Mouse (Mus musculus) midbrain, embryonic 16.5 days (tissue): ENCODE measurements around the gene Tcf7l2. TPM values are rescaled to one million over a fixed set of nuclear protein-coding genes. Genes with fewer than 3 reads are reported as not detected.
A peak's percentile ranks its signal among the peaks of the same experiment; 100 is the strongest.

Experiments
- ATAC-seq: fragments of 200-750 bp; cut with Nextera tagmentation; 2 replicates; pipeline ENCODE4 v1.8.0; 2017; ENCODE audit warnings: moderate TSS enrichment
- H3K27ac ChIP-seq: fragments of 300-500 bp; sonication (generic); 2 replicates; pipeline ENCODE4 v1.5.1; 2014; ENCODE audit warnings: mild to moderate bottlenecking, low read length, mixed read lengths
- H3K27me3 ChIP-seq: fragments of 300-500 bp; sonication (generic); 2 replicates; pipeline ENCODE4 v1.6.1; 2014; ENCODE audit warnings: low read depth, low read length, mixed read lengths; ENCODE audit not compliant: control insufficient read depth, insufficient read depth
- H3K36me3 ChIP-seq: fragments of 300-500 bp; sonication (generic); 2 replicates; pipeline ENCODE4 v1.6.1; 2014; ENCODE audit warnings: mild to moderate bottlenecking, low read length, moderate library complexity, mixed read lengths; ENCODE audit not compliant: control insufficient read depth, insufficient read depth
- H3K4me1 ChIP-seq: fragments of 300-500 bp; sonication (generic); 2 replicates; pipeline ENCODE4 v1.6.1; 2014; ENCODE audit warnings: mild to moderate bottlenecking, low read length, mixed read lengths; ENCODE audit not compliant: control insufficient read depth, insufficient read depth
- H3K4me2 ChIP-seq: fragments of 300-500 bp; sonication (generic); 2 replicates; pipeline ENCODE4 v1.6.1; 2014; ENCODE audit warnings: mild to moderate bottlenecking, low read length, mixed read lengths
- H3K4me3 ChIP-seq: fragments of 300-500 bp; sonication (generic); 2 replicates; pipeline ENCODE4 v1.5.1; 2014; ENCODE audit warnings: low read depth, mild to moderate bottlenecking, low read length, moderate library complexity, mixed read lengths
- H3K9ac ChIP-seq: fragments of 300-500 bp; sonication (generic); 2 replicates; pipeline ENCODE4 v1.6.1; 2014; ENCODE audit warnings: low read depth, low read length, mixed read lengths
- H3K9me3 ChIP-seq: fragments of 300-500 bp; sonication (generic); replicated peaks from 2 replicates; pipeline ENCODE4 v1.6.1; 2014; ENCODE audit warnings: mild to moderate bottlenecking, low read length, mixed read lengths; ENCODE audit not compliant: control insufficient read depth, poor library complexity, severe bottlenecking
- WGBS: fragments of 180-500 bp; shearing (Covaris S2); extraction: QIAGEN DNeasy Blood & Tissue Kit; methylation state at CpG from one replicate; pipeline ENCODE4 v1.1.7; 2014; 5-methylcytosine and 5-hydroxymethylcytosine counted together
- polyA plus RNA-seq: library from polyadenylated mRNA; unstranded; fragments of >200 nt; fragmentation: Nextera tagmentation; extraction: Ambion mirVana; gene quantifications from 2 replicates; pipeline ENCODE4 v1.2.1, GENCODE M21; 2015

Tcf7l2 gene
- polyA plus RNA-seq, 1 experiment from 2014 or later, result 824 TPM

DNA sequence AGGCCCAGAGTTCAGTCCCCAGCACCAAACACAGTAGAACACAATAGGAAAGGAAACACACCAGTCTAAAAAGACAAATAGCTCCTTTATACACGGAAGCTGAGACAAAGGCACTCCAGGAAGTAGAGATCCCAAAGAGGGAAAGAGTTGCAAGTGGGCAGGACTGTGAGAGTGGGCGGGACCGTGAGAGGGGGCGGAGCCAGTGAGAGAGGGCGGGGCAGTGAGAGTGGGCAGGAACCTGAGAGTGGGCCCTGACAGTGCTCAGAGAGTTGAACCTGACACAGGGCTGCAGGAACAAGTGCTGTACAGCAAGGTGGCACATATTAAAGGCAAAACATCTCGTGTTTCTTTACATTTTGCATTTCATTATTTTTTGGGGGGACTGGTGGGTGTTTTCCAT is 22.5 kb upstream of the Tcf7l2 start:
- H3K27ac ChIP-seq, result no peak overlapping the region
- H3K4me3 ChIP-seq, result no peak overlapping the region
- no peaks in the 10 kb centered on the region for H3K36me3 ChIP-seq
- no peaks in the 10 kb centered on the region for H3K9me3 ChIP-seq
- ATAC-seq, result no peak
- H3K9ac ChIP-seq, result no peak overlapping the region
- no peak overlapping the region for H3K4me2 ChIP-seq
- H3K4me1 ChIP-seq, result no peaks in the 10 kb centered on the region
- WGBS, result 71% methylated on average over 6 of the region's 6 CpGs
- no peaks in the 10 kb centered on the region for H3K27me3 ChIP-seq

DNA sequence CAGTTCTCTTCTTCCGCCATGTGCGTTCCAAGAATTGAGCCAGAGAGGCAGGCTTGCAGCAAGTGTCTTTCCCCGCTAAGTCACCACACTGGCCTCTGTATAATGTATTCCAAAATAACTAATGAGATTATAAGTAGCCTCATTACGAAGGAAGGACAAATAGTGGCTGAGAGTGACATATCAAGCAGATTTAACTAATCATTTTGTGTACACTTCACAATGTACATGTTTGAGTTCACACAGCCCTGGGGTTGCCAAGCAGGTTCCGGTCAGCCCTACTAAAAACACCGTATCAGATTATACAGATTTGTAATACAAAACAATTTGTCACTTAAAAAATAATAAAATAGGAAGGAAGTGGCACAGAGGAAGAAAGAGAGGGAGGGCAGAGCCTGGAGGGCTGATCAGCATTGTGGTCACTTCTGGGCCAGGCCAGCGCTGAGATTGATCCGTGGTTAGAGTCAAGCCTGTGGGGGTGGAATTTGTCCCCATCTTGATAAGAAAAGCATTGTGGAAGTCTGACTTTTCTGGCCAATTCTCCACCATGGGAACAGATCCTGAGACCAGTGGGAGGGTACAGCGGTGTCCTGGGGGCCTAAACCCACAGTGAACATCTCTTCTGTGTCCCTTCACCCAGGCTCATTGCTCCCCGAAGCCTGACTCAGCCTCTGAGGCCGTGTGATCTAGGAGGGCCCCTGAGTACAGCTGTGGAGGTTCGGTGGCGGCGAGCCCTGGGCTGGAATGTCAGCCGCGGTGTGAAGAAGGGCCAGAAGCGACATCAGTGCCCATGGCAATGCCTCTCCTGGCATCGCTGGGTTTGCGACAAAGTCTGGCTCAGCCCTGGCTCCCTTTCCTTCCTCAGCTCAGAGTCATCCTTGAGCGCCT is 21.9 kb upstream of the Tcf7l2 start:
- no peak for ATAC-seq
- Histone ChIP-seq H3K4me1 (no peaks in the 10 kb centered on the region), H3K27me3 (no peaks in the 10 kb centered on the region), H3K27ac (no peak overlapping the region), H3K4me3 (no peak overlapping the region), H3K36me3 (no peaks in the 10 kb centered on the region), H3K4me2 (no peak overlapping the region), H3K9ac (no peak overlapping the region), H3K9me3 (no peaks in the 10 kb centered on the region)
- WGBS, result 79% methylated on average over 20 of the region's 20 CpGs

DNA sequence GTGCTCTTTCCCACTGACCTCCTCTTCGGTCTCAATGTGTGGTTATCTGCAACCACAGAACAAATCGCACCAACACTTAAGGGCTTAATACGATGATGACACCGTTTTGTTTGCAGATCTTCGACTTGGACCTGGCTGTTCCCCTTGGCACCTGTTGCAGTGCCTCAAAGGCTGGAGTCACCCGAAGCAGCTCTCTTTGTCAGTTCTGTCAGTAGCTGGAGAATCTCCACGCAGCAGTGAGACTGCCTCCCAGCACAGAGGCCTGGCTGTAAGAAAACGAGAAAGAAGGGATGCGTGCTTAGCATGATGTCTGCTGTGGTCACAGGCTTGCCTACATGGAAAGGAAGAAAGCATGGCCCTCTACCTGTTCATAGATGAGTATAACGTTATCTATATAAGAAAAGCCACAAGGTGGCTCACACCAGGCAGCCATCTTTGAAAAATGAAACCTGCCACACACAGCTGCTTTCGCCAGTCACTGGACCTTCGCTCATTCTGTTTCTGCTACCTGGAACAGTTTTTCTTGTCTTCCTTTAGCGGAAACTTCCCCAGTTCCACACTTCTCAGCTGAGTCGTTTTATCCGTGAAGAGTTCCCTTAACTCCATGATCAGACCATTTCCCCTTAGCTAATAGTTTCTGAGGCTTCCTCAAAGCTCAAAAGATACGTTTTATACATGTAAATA is 21.1 kb upstream of the Tcf7l2 start:
- WGBS, result 83% methylated on average over 16 of the region's 16 CpGs
- no peak overlapping the region for H3K4me2 ChIP-seq
- H3K4me1 ChIP-seq, result no peaks in the 10 kb centered on the region
- no peaks in the 10 kb centered on the region for H3K36me3 ChIP-seq
- H3K9ac ChIP-seq, result no peak overlapping the region
- H3K9me3 ChIP-seq, result no peaks in the 10 kb centered on the region
- no peak overlapping the region for H3K27ac ChIP-seq
- no peaks in the 10 kb centered on the region for H3K27me3 ChIP-seq
- H3K4me3 ChIP-seq, result no peak overlapping the region
- no peak for ATAC-seq

DNA sequence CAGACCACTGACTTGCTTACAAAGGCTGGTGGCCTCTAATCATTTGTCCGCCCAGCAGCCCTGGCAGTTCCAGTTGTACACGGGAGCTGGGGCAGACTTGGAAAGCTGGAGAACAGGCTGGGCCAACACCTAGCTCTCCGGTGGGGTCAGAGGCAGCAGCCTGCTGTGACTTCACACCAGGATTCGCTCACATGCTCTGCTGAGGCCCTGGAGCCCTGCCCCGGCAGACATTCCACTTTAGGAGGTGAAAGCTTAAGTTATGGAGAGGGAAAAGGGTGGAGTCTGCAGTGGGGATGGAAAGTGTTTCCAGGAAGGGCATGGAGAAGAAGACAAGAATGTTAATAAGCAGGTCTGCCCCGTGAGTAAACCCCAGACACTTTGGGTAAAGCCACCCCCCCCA is 19.2 kb upstream of the Tcf7l2 start:
- Histone ChIP-seq H3K27me3 (no peaks in the 10 kb centered on the region), H3K36me3 (no peaks in the 10 kb centered on the region), H3K9ac (no peak overlapping the region), H3K27ac (no peak overlapping the region), H3K4me1 (no peaks in the 10 kb centered on the region), H3K4me3 (no peak overlapping the region), H3K9me3 (no peaks in the 10 kb centered on the region), H3K4me2 (no peak overlapping the region)
- 38% methylated on average over 6 of the region's 6 CpGs for WGBS
- ATAC-seq, result no peak

DNA sequence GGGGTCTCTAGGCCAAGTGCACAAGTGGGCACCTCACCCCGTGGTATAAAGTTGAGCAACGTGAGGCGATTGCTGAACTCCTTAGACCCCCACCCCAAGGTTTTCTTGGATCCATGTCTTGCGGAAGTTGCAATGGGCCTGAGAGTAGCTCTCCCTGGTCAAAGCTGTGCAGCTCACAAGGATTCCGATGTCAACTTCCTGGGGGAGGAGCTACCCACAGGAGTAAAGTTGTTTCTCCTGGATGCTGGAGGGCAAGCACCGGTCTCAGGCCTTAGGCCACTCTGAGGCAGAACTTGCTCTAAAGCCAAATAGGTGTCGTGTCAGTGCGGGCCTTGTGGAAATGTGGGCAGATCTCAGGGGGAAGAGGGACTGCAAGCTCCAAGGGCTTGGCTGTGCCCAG is 12.2 kb upstream of the Tcf7l2 start:
- WGBS, result 90% methylated on average over 8 of the region's 8 CpGs
- no peak overlapping the region for H3K9ac ChIP-seq
- H3K4me1 ChIP-seq, result no peaks in the 10 kb centered on the region
- ATAC-seq, result no peak
- no peaks in the 10 kb centered on the region for H3K36me3 ChIP-seq
- no peak overlapping the region for H3K4me2 ChIP-seq
- no peaks in the 10 kb centered on the region for H3K27me3 ChIP-seq
- H3K27ac ChIP-seq, result no peak overlapping the region
- no peaks in the 10 kb centered on the region for H3K9me3 ChIP-seq
- H3K4me3 ChIP-seq, result no peak overlapping the region

DNA sequence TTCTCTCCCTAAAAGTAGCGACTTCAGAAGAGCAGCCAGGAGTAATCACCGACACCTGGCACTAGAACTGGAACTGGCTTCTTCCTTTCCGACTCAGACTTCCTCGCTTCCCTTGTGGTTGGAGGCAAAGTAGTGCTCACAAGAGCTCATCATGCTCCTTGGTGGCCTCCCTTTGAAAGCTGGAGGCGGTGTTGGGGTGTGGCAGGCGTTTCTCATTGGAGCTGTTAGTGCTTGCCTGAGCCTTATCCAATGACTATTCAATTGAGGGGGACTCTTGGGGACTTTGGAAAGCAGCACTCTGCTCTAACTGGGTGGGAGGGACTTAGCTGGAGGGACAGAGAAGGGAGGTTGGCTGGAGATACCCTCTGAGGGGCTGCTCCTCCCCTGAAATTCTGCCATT is 9.1 kb upstream of the Tcf7l2 start:
- no peaks in the 10 kb centered on the region for H3K27me3 ChIP-seq
- H3K4me3 ChIP-seq, result no peak overlapping the region

DNA sequence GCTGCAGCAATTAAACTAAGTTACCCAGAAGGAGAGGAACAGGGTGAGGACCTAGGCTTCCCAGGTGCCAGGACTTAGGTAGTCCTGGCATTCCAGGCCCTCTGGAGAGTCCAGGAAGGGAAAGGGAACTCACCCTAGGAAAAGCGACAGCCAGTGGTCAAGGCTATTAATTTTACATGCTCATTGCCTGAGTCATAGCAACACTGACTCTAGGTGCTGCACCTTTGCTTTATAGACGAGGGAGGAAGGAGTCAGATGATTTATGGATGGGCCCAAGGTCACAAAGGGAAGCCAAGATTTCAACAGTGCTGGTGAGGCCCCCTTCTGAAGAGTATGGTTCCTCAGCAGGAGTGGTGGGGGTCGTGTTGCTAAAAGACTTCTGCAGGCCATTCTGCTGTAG is 8.6 kb upstream of the Tcf7l2 start:
- no peak for ATAC-seq
- no peaks in the 10 kb centered on the region for H3K9me3 ChIP-seq
- no peak overlapping the region for H3K4me2 ChIP-seq
- H3K4me1 ChIP-seq, result no peaks in the 10 kb centered on the region
- H3K36me3 ChIP-seq, result no peaks in the 10 kb centered on the region
- H3K9ac ChIP-seq, result no peak overlapping the region
- H3K27ac ChIP-seq, result no peak overlapping the region
- H3K27me3 ChIP-seq, result no peaks in the 10 kb centered on the region
- no peak overlapping the region for H3K4me3 ChIP-seq
- 64% methylated on average over 3 of the region's 3 CpGs for WGBS

More for the DNA sequence above, 9.1 kb upstream of the Tcf7l2 start:
- no peak for ATAC-seq
- H3K9me3 ChIP-seq, result no peaks in the 10 kb centered on the region
- no peak overlapping the region for H3K4me2 ChIP-seq
- no peak overlapping the region for H3K9ac ChIP-seq
- H3K4me1 ChIP-seq, result no peaks in the 10 kb centered on the region
- WGBS, result 55% methylated on average over 6 of the region's 6 CpGs
- no peak overlapping the region for H3K27ac ChIP-seq
- no peaks in the 10 kb centered on the region for H3K36me3 ChIP-seq

DNA sequence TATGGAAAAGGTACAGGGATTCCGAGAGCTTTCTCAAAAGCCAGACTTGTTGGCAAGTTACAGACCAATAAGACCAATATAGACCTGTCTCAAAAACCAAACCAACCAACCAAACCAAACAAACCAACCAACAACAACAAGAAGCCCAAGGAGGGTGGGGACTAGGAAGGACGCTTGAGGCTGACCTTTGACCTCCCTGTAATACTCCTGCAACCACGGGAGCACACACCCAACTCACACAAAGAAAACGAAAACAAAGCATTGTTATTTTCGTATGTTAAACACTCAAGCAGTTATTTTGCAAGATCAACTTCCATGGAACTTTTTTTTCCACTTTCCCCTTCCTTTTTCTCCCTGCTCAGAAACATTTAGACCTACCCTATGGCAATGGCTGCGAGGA is 5.6 kb upstream of the Tcf7l2 start:
- H3K9me3 ChIP-seq, result no peaks in the 10 kb centered on the region
- ATAC-seq, result no peak
- H3K4me3 ChIP-seq, result no peak overlapping the region
- H3K27me3 ChIP-seq, result no peaks in the 10 kb centered on the region
- no peak overlapping the region for H3K9ac ChIP-seq
- H3K4me2 ChIP-seq, result no peak overlapping the region
- WGBS, result 55% methylated on average over 6 of the region's 6 CpGs
- no peak overlapping the region for H3K27ac ChIP-seq
- no peaks in the 10 kb centered on the region; the same call in 1 of the 2 replicates for H3K4me1 ChIP-seq
- no peaks in the 10 kb centered on the region for H3K36me3 ChIP-seq

DNA sequence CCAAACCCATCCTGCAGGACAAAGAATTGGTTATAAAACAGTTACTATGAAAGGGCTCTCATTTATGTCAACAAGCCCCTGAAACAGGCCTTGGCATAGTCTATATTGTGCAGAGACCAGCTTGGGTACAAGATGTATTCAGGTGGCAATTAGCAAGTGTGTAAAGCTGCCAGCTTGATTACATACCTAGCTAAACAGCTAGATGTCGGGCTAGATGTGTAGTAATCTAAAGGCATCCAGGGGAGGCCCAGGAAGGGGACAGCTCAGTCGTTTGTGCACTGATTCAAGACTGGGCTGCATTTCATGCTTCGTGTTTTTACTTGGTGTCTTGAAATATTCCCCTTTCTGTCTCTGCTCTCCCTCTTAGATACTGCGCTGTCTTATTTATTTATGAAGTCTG is 1.9 kb upstream of the Tcf7l2 start:
- Histone ChIP-seq H3K9me3 (no peaks in the 10 kb centered on the region), H3K9ac (no peak overlapping the region), H3K27me3 (no peaks in the 10 kb centered on the region), H3K4me2 (no peak overlapping the region), H3K4me1 (peaks cover 3% of the 10 kb centered on the region; the same call in 1 of the 2 replicates), H3K4me3 (no peak overlapping the region), H3K36me3 (no peaks in the 10 kb centered on the region), H3K27ac (peak overlapping the region; percentile 11; the same call in 1 of the 2 replicates)
- no peak for ATAC-seq
- 30% methylated on average over 4 of the region's 4 CpGs for WGBS
